Mouse (Mus musculus) hematopoietic multipotent progenitor cell, adult 10-12 weeks (in vitro differentiated cells): ENCODE data around the gene Adamts2. TPM values are rescaled to one million over a fixed set of nuclear protein-coding genes. Genes with fewer than 3 reads are reported as not detected.

Experiments used
- polyA plus RNA-seq: library from polyadenylated mRNA; stranded (reverse); fragments of >175 nt; gene quantifications from 2 replicates; pipeline ENCODE4 v1.2.3, GENCODE M21; 2012; ENCODE audit warnings: low replicate concordance

Gene Adamts2
- 0.06 and 0.10 TPM in 2 replicates for polyA plus RNA-seq

GRCm38 (mm10) chr11:50601641-50602355, at the start of gene Adamts2:
Gene Adamts2 (plus strand): TSS chr11:50602084.

GRCm38 (mm10) chr11:50827010-50827953, 225.4 kb downstream of the Adamts2 start, which contains the start of gene Zfp354c:
Gene Zfp354c (minus strand): TSS chr11:50827724.

GRCm38 (mm10) chr11:50841023-50841735, 239.3 kb downstream of the Adamts2 start, which contains the start of gene Zfp879:
Gene Zfp879 (minus strand): TSS chr11:50841552.

GRCm38 (mm10) chr11:50850177-50850735, 248.4 kb downstream of the Adamts2 start, which contains the start of gene Grm6:
Gene Grm6 (plus strand): TSS chr11:50850685.

Other genes starting within 250 kb of the Adamts2 start
- gene Cby3, start 247.6 kb upstream of the Adamts2 start, polyA plus RNA-seq = not detected in 2 replicates
- 214 and 234 TPM in 2 replicates for gene Hnrnph1, start 225.1 kb upstream of the Adamts2 start, polyA plus RNA-seq
- 14.8 and 20.6 TPM in 2 replicates for gene Rufy1, start 171.0 kb upstream of the Adamts2 start, polyA plus RNA-seq
- gene Zfp354c, start 225.6 kb downstream of the Adamts2 start, polyA plus RNA-seq = 1.5 and 1.9 TPM in 2 replicates
- gene Zfp879, start 239.5 kb downstream of the Adamts2 start, polyA plus RNA-seq = 0.04 and 0.28 TPM in 2 replicates
- 0.71 and 2.7 TPM in 2 replicates for gene Grm6, start 248.6 kb downstream of the Adamts2 start, polyA plus RNA-seq